Mouse (Mus musculus) lung, embryonic 16.5 days (tissue): ENCODE results near the gene Olfr543. TPM values are rescaled to one million over a fixed set of nuclear protein-coding genes. Genes with fewer than 3 reads are reported as not detected.

Source experiments
- ATAC-seq: fragments of 200-750 bp; cut with Nextera tagmentation; 2 replicates; pipeline ENCODE4 v1.8.0; 2017; ENCODE audit warnings: low read depth, mild to moderate bottlenecking, moderate library complexity
- H3K27ac ChIP-seq: fragments of 300-500 bp; sonication (generic); 2 replicates; pipeline ENCODE4 v1.5.1; 2014; ENCODE audit warnings: mild to moderate bottlenecking, control low read depth, low read length
- H3K27me3 ChIP-seq: fragments of 300-500 bp; sonication (generic); 2 replicates; pipeline ENCODE4 v1.6.1; 2014; ENCODE audit warnings: low read depth, low read length, mixed read lengths; ENCODE audit not compliant: control insufficient read depth, insufficient read depth
- H3K36me3 ChIP-seq: fragments of 300-500 bp; sonication (generic); 2 replicates; pipeline ENCODE4 v1.6.1; 2014; ENCODE audit warnings: low read length; ENCODE audit not compliant: control insufficient read depth, insufficient read depth
- H3K4me1 ChIP-seq: fragments of 300-500 bp; sonication (generic); replicated peaks from 2 replicates; pipeline ENCODE4 v1.6.1; 2014; ENCODE audit warnings: low read length, mixed read lengths; ENCODE audit not compliant: control insufficient read depth, insufficient read depth
- H3K4me2 ChIP-seq: fragments of 300-500 bp; sonication (generic); 2 replicates; pipeline ENCODE4 v1.6.1; 2014; ENCODE audit warnings: low read depth, low read length, control low read depth
- H3K4me3 ChIP-seq: fragments of 300-500 bp; sonication (generic); 2 replicates; pipeline ENCODE4 v1.5.1; 2014; ENCODE audit warnings: mild to moderate bottlenecking, low read length, control low read depth
- H3K9ac ChIP-seq: fragments of 300-500 bp; sonication (generic); 2 replicates; pipeline ENCODE4 v1.6.1; 2014; ENCODE audit warnings: low read length, control low read depth
- H3K9me3 ChIP-seq: fragments of 300-500 bp; sonication (generic); 2 replicates; pipeline ENCODE4 v1.6.1; 2016; ENCODE audit warnings: low read length; ENCODE audit not compliant: control insufficient read depth
- WGBS: fragments of 180-500 bp; shearing (Covaris S2); extraction: QIAGEN DNeasy Blood & Tissue Kit; methylation state at CpG from one replicate; pipeline ENCODE4 v1.1.7; 2014; 5-methylcytosine and 5-hydroxymethylcytosine counted together
- polyA plus RNA-seq: library from polyadenylated mRNA; unstranded; fragments of >200 nt; fragmentation: Nextera tagmentation; extraction: Ambion mirVana; gene quantifications from 2 replicates; pipeline ENCODE4 v1.2.1, GENCODE M21; 2015

Olfr543 gene
- polyA plus RNA-seq = 0.18 TPM in 1 of 2 replicates, not detected in the other

- ATAC-seq = no peak
- Histone ChIP-seq H3K4me3 (no peak within 1 kb of the TSS), H3K4me2 (no peak within 1 kb of the TSS), H3K4me1 (peaks cover 20% of the 10 kb centered on the region), H3K27me3 (no peaks in the 10 kb centered on the region), H3K9ac (no peak within 1 kb of the TSS), H3K9me3 (no peaks in the 10 kb centered on the region), H3K27ac (peak within 1 kb of the TSS; percentile 34), H3K36me3 (no peaks in the 10 kb centered on the region)
- 87% methylated on average over 4 of the region's 4 CpGs for WGBS
These were observed at the start of gene Olfr543 for GRCm38 (mm10) chr7:102481579-102481978. Olfr543 (minus strand) TSS chr7:102481679.

- WGBS = 76% methylated on average over 1 of the region's 1 CpGs
- Histone ChIP-seq H3K4me1 (no peaks in the 10 kb centered on the region), H3K27me3 (no peaks in the 10 kb centered on the region), H3K27ac (no peak overlapping the region), H3K9ac (no peak overlapping the region), H3K9me3 (no peaks in the 10 kb centered on the region), H3K4me3 (no peak overlapping the region), H3K4me2 (no peak overlapping the region), H3K36me3 (no peaks in the 10 kb centered on the region)
- ATAC-seq = no peak
These were observed 47.6 kb upstream of the Olfr543 start for GRCm38 (mm10) chr7:102529052-102529451.

DNA sequence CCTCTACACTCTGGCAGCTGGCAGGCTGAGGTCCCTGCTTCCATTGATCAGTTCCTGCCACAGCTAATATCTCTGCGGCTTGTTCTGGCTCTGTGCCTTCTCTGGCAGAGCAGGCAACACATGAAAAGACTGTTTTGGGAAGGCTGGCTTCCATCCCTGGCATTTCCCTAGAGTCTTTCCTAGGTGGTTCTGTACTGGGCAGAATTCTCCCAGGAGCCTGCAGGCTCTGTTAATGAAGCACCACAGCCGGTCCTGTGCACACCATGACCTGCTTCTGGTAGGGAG, 35.5 kb upstream of the Olfr543 start:
- Histone ChIP-seq H3K27ac (no peak overlapping the region), H3K27me3 (no peaks in the 10 kb centered on the region), H3K4me2 (no peak overlapping the region), H3K4me3 (no peak overlapping the region), H3K36me3 (no peaks in the 10 kb centered on the region), H3K9ac (no peak overlapping the region), H3K9me3 (no peaks in the 10 kb centered on the region), H3K4me1 (no peaks in the 10 kb centered on the region; the same call in 1 of the 2 replicates)
- no peak for ATAC-seq
- WGBS = 71% methylated on average over 2 of the region's 2 CpGs

- H3K27me3 ChIP-seq = no peaks in the 10 kb centered on the region
- H3K4me1 ChIP-seq = no peaks in the 10 kb centered on the region; the same call in 1 of the 2 replicates
- no peak overlapping the region for H3K9ac ChIP-seq
- no peak overlapping the region for H3K4me3 ChIP-seq
- no peak overlapping the region for H3K27ac ChIP-seq
- peak; percentile 27; the same call in 1 of the 2 replicates for ATAC-seq
- no peak overlapping the region for H3K4me2 ChIP-seq
- no peaks in the 10 kb centered on the region for H3K9me3 ChIP-seq
- no peaks in the 10 kb centered on the region for H3K36me3 ChIP-seq
- 53% methylated on average over 10 of the region's 10 CpGs for WGBS
These were observed 35.0 kb upstream of the Olfr543 start for GRCm38 (mm10) chr7:102516261-102517050.

DNA sequence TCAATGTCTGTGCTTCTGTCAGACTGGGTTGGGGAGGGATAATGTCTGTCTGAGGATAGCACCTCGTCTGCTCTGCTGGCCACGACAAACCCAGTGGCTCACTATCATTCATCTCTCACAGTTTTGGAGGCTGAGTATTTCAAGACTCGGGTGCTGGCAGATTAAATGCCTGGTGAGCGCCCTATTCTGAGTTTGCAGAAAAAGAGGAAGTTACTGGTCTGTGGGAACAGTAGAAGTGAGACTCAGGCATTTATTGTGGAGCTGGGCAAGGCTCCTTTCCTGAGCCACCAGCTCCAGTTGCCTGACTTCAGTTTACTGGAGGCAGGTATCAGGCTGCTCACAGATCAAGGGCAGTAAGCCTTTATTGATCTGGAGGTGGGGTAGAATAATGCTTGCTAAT, 32.7 kb upstream of the Olfr543 start:
- H3K27me3 ChIP-seq = no peaks in the 10 kb centered on the region
- no peaks in the 10 kb centered on the region; the same call in 1 of the 2 replicates for H3K4me1 ChIP-seq
- 42% methylated on average over 4 of the region's 4 CpGs for WGBS
- ATAC-seq = no peak
- no peak overlapping the region for H3K4me2 ChIP-seq
- no peaks in the 10 kb centered on the region for H3K36me3 ChIP-seq
- no peak overlapping the region for H3K27ac ChIP-seq
- H3K9ac ChIP-seq = no peak overlapping the region
- H3K4me3 ChIP-seq = no peak overlapping the region
- no peaks in the 10 kb centered on the region for H3K9me3 ChIP-seq

DNA sequence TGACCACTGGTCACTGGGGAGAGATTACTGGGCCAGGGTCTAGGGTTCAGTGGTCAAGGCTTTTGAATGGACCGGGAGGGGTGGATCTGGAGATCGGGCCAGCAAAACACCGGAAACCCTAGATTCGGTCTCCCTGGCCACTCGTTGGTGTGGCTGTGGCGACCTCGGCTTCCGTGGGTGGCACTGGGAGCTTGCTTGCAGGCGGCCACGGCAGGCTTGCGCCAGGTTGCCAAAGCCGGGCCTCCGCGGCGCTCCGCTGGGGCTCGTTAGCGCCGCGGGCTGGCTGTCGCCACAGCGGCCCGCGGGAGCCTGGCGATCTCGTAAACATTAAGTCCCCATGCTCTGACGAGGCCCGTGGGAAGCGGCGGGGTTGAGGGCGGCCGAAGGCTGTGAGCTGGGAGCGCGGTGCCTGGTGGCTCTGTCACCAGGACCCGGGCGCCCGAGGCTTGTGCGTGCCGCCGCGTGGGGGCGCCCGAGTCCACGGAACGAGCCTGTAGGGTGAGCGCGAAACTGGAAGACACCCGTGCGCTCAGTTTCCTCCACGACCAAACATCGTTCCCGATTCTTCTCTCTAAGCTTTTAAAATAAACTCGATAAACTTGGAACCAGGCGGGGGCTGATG, 31.4 kb upstream of the Olfr543 start:
- Histone ChIP-seq H3K4me3 (peak overlapping the region; percentile 57), H3K27ac (no peak overlapping the region), H3K36me3 (no peaks in the 10 kb centered on the region), H3K9ac (peak overlapping the region; percentile 78), H3K4me2 (peak overlapping the region; percentile 94), H3K27me3 (no peaks in the 10 kb centered on the region), H3K9me3 (no peaks in the 10 kb centered on the region), H3K4me1 (no peaks in the 10 kb centered on the region; the same call in 1 of the 2 replicates)
- under 1% methylated on average over 54 of the region's 54 CpGs for WGBS
- ATAC-seq = peak; percentile 95

- no peak for ATAC-seq
- WGBS = 86% methylated on average over 10 of the region's 10 CpGs
- no peaks in the 10 kb centered on the region for H3K36me3 ChIP-seq
These were observed 30.4 kb upstream of the Olfr543 start for GRCm38 (mm10) chr7:102511927-102512326.

DNA sequence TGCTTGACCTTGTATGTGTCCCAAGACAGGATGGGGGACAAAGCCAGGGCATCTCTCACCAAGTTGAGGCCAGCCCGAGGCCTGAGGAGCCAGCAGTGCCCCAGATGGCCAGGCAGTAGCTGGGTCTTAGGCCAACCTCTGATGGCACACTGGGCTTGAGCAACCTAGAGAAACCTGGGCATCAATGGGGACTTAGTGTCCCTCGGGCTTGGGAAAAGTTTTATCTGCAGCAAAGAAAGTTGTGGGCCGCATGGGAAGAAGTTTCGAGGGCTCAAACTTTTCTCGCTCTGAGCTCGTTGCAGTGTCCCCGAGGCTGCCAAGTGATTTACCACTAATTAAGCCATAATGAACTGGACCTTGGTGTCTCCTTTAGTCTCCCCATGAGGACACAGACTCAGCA, 28.2 kb upstream of the Olfr543 start:
- WGBS = 83% methylated on average over 7 of the region's 7 CpGs
- Histone ChIP-seq H3K36me3 (no peaks in the 10 kb centered on the region), H3K4me3 (no peak overlapping the region)

More at GRCm38 (mm10) chr7:102511927-102512326, 30.4 kb upstream of the Olfr543 start:
- H3K27ac ChIP-seq = no peak overlapping the region
- no peaks in the 10 kb centered on the region for H3K9me3 ChIP-seq
- no peak overlapping the region for H3K4me3 ChIP-seq
- no peak overlapping the region for H3K9ac ChIP-seq
- H3K4me1 ChIP-seq = no peaks in the 10 kb centered on the region; the same call in 1 of the 2 replicates
- no peaks in the 10 kb centered on the region for H3K27me3 ChIP-seq
- H3K4me2 ChIP-seq = no peak overlapping the region

GRCm38 (mm10) chr7:102508666-102509065, 27.2 kb upstream of the Olfr543 start:
- Histone ChIP-seq H3K9ac (no peak overlapping the region), H3K4me1 (no peaks in the 10 kb centered on the region; the same call in 1 of the 2 replicates), H3K4me3 (no peak overlapping the region), H3K4me2 (no peak overlapping the region), H3K27ac (no peak overlapping the region), H3K27me3 (no peaks in the 10 kb centered on the region), H3K36me3 (no peaks in the 10 kb centered on the region), H3K9me3 (no peaks in the 10 kb centered on the region)
- ATAC-seq = no peak
- WGBS = 89% methylated on average over 6 of the region's 6 CpGs

More for the DNA sequence above, 28.2 kb upstream of the Olfr543 start:
- H3K27ac ChIP-seq = no peak overlapping the region
- no peak for ATAC-seq
- no peak overlapping the region for H3K9ac ChIP-seq
- no peak overlapping the region for H3K4me2 ChIP-seq
- no peaks in the 10 kb centered on the region for H3K27me3 ChIP-seq
- H3K4me1 ChIP-seq = no peaks in the 10 kb centered on the region; the same call in 1 of the 2 replicates
- no peaks in the 10 kb centered on the region for H3K9me3 ChIP-seq
